Mouse (Mus musculus) lung, embryonic 16.5 days (tissue): ENCODE measurements around the gene Sox30. TPM values are rescaled to one million over a fixed set of nuclear protein-coding genes. Genes with fewer than 3 reads are reported as not detected.
A peak's percentile ranks its signal among the peaks of the same experiment; 100 is the strongest.

ENCODE experiments used
- ATAC-seq: fragments of 200-750 bp; cut with Nextera tagmentation; 2 replicates; pipeline ENCODE4 v1.8.0; 2017; ENCODE audit warnings: low read depth, mild to moderate bottlenecking, moderate library complexity
- H3K27ac ChIP-seq: fragments of 300-500 bp; sonication (generic); 2 replicates; pipeline ENCODE4 v1.5.1; 2014; ENCODE audit warnings: mild to moderate bottlenecking, control low read depth, low read length
- H3K27me3 ChIP-seq: fragments of 300-500 bp; sonication (generic); 2 replicates; pipeline ENCODE4 v1.6.1; 2014; ENCODE audit warnings: low read depth, low read length, mixed read lengths; ENCODE audit not compliant: control insufficient read depth, insufficient read depth
- H3K36me3 ChIP-seq: fragments of 300-500 bp; sonication (generic); 2 replicates; pipeline ENCODE4 v1.6.1; 2014; ENCODE audit warnings: low read length; ENCODE audit not compliant: control insufficient read depth, insufficient read depth
- H3K4me1 ChIP-seq: fragments of 300-500 bp; sonication (generic); replicated peaks from 2 replicates; pipeline ENCODE4 v1.6.1; 2014; ENCODE audit warnings: low read length, mixed read lengths; ENCODE audit not compliant: control insufficient read depth, insufficient read depth
- H3K4me2 ChIP-seq: fragments of 300-500 bp; sonication (generic); 2 replicates; pipeline ENCODE4 v1.6.1; 2014; ENCODE audit warnings: low read depth, low read length, control low read depth
- H3K4me3 ChIP-seq: fragments of 300-500 bp; sonication (generic); 2 replicates; pipeline ENCODE4 v1.5.1; 2014; ENCODE audit warnings: mild to moderate bottlenecking, low read length, control low read depth
- H3K9ac ChIP-seq: fragments of 300-500 bp; sonication (generic); 2 replicates; pipeline ENCODE4 v1.6.1; 2014; ENCODE audit warnings: low read length, control low read depth
- H3K9me3 ChIP-seq: fragments of 300-500 bp; sonication (generic); 2 replicates; pipeline ENCODE4 v1.6.1; 2016; ENCODE audit warnings: low read length; ENCODE audit not compliant: control insufficient read depth
- WGBS: fragments of 180-500 bp; shearing (Covaris S2); extraction: QIAGEN DNeasy Blood & Tissue Kit; methylation state at CpG from one replicate; pipeline ENCODE4 v1.1.7; 2014; 5-methylcytosine and 5-hydroxymethylcytosine counted together
- polyA plus RNA-seq: library from polyadenylated mRNA; unstranded; fragments of >200 nt; fragmentation: Nextera tagmentation; extraction: Ambion mirVana; gene quantifications from 2 replicates; pipeline ENCODE4 v1.2.1, GENCODE M21; 2015

Sox30 gene
- polyA plus RNA-seq, 1 experiment from 2014 or later, result 0.05 TPM

GRCm38 (mm10) chr11:45976061-45976460 is 4.0 kb upstream of the Sox30 start:
- no peaks in the 10 kb centered on the region; the same call in 1 of the 2 replicates for H3K27me3 ChIP-seq
- 71% methylated on average over 3 of the region's 3 CpGs for WGBS
- no peaks in the 10 kb centered on the region for H3K36me3 ChIP-seq
- no peak for ATAC-seq
- H3K4me3 ChIP-seq, result no peak overlapping the region
- no peak overlapping the region for H3K9ac ChIP-seq
- H3K4me1 ChIP-seq, result peaks cover 4% of the 10 kb centered on the region; the same call in 1 of the 2 replicates
- H3K4me2 ChIP-seq, result no peak overlapping the region
- H3K9me3 ChIP-seq, result peaks cover 6% of the 10 kb centered on the region; the same call in 1 of the 2 replicates
- H3K27ac ChIP-seq, result no peak overlapping the region

GRCm38 (mm10) chr11:45980893-45981253 is 763 bp downstream of the Sox30 start:
- H3K27me3 ChIP-seq, result no peaks in the 10 kb centered on the region; the same call in 1 of the 2 replicates
- WGBS, result 38% methylated on average over 19 of the region's 19 CpGs
- peak overlapping the region; percentile 94 for H3K4me2 ChIP-seq
- peaks cover 6% of the 10 kb centered on the region; the same call in 1 of the 2 replicates for H3K9me3 ChIP-seq
- peaks cover 4% of the 10 kb centered on the region; the same call in 1 of the 2 replicates for H3K4me1 ChIP-seq
- peak overlapping the region; percentile 66 for H3K4me3 ChIP-seq
- H3K27ac ChIP-seq, result no peak overlapping the region
- no peaks in the 10 kb centered on the region for H3K36me3 ChIP-seq
- ATAC-seq, result peak; percentile 36; the same call in 1 of the 2 replicates
- peak overlapping the region; percentile 87 for H3K9ac ChIP-seq

- WGBS, result under 1% methylated on average over 16 of the region's 16 CpGs
- Histone ChIP-seq H3K4me2 (peak overlapping the region; percentile 60), H3K4me3 (peak overlapping the region; percentile 40), H3K4me1 (peaks cover 3% of the 10 kb centered on the region; the same call in 1 of the 2 replicates), H3K27me3 (no peaks in the 10 kb centered on the region), H3K36me3 (no peaks in the 10 kb centered on the region), H3K27ac (no peak overlapping the region), H3K9me3 (no peaks in the 10 kb centered on the region), H3K9ac (0 out of 2 replicates have a peak overlapping the region, but pooled peaks have one; percentile 2)
- peak; percentile 83 for ATAC-seq
Measured at GRCm38 (mm10) chr11:45991604-45992003, 11.5 kb downstream of the Sox30 start.

- no peaks in the 10 kb centered on the region for H3K36me3 ChIP-seq
- H3K27ac ChIP-seq, result no peak overlapping the region
- no peak for ATAC-seq
- 48% methylated on average over 13 of the region's 13 CpGs for WGBS
- H3K9me3 ChIP-seq, result no peaks in the 10 kb centered on the region
- H3K4me3 ChIP-seq, result peak overlapping the region; percentile 40
- H3K4me1 ChIP-seq, result peaks cover 3% of the 10 kb centered on the region; the same call in 1 of the 2 replicates
- H3K4me2 ChIP-seq, result peak overlapping the region; percentile 60
- 0 out of 2 replicates have a peak overlapping the region, but pooled peaks have one; percentile 2 for H3K9ac ChIP-seq
- no peaks in the 10 kb centered on the region for H3K27me3 ChIP-seq
Measured at GRCm38 (mm10) chr11:45992087-45992486, 12.0 kb downstream of the Sox30 start.

GRCm38 (mm10) chr11:46016061-46016460 is 36.0 kb downstream of the Sox30 start:
- ATAC-seq, result no peak; the same call in 1 of the 2 replicates
- H3K4me3 ChIP-seq, result no peak overlapping the region
- no peaks in the 10 kb centered on the region for H3K36me3 ChIP-seq
- H3K9me3 ChIP-seq, result no peaks in the 10 kb centered on the region
- no peak overlapping the region for H3K9ac ChIP-seq
- H3K4me2 ChIP-seq, result no peak overlapping the region
- H3K27me3 ChIP-seq, result no peaks in the 10 kb centered on the region
- 13% methylated on average over 6 of the region's 6 CpGs for WGBS
- no peak overlapping the region for H3K27ac ChIP-seq
- H3K4me1 ChIP-seq, result no peaks in the 10 kb centered on the region; the same call in 1 of the 2 replicates

- no peaks in the 10 kb centered on the region for H3K9me3 ChIP-seq
- H3K27ac ChIP-seq, result no peak overlapping the region
- WGBS, result 70% methylated on average over 1 of the region's 1 CpGs
- no peak overlapping the region for H3K9ac ChIP-seq
- H3K4me3 ChIP-seq, result no peak overlapping the region
- H3K4me1 ChIP-seq, result no peaks in the 10 kb centered on the region; the same call in 1 of the 2 replicates
- H3K27me3 ChIP-seq, result no peaks in the 10 kb centered on the region
- H3K4me2 ChIP-seq, result no peak overlapping the region
- no peaks in the 10 kb centered on the region for H3K36me3 ChIP-seq
- ATAC-seq, result no peak
Measured at GRCm38 (mm10) chr11:46020246-46020645, 40.1 kb downstream of the Sox30 start.

GRCm38 (mm10) chr11:46021850-46022249 is 41.7 kb downstream of the Sox30 start:
- Histone ChIP-seq H3K27ac (no peak overlapping the region), H3K9me3 (no peaks in the 10 kb centered on the region)

GRCm38 (mm10) chr11:46022983-46023382 is 42.9 kb downstream of the Sox30 start:
- H3K4me2 ChIP-seq, result no peak overlapping the region
- no peak overlapping the region for H3K27ac ChIP-seq
- 67% methylated on average over 6 of the region's 6 CpGs for WGBS
- no peak for ATAC-seq
- H3K36me3 ChIP-seq, result no peaks in the 10 kb centered on the region
- no peaks in the 10 kb centered on the region for H3K9me3 ChIP-seq
- H3K4me1 ChIP-seq, result peaks cover 4% of the 10 kb centered on the region; the same call in 1 of the 2 replicates
- H3K27me3 ChIP-seq, result no peaks in the 10 kb centered on the region
- H3K9ac ChIP-seq, result no peak overlapping the region
- H3K4me3 ChIP-seq, result no peak overlapping the region

More at GRCm38 (mm10) chr11:46021850-46022249, 41.7 kb downstream of the Sox30 start:
- H3K27me3 ChIP-seq, result no peaks in the 10 kb centered on the region
- no peaks in the 10 kb centered on the region for H3K36me3 ChIP-seq
- peaks cover 4% of the 10 kb centered on the region; the same call in 1 of the 2 replicates for H3K4me1 ChIP-seq
- H3K4me3 ChIP-seq, result no peak overlapping the region
- ATAC-seq, result no peak
- H3K4me2 ChIP-seq, result no peak overlapping the region
- H3K9ac ChIP-seq, result no peak overlapping the region

GRCm38 (mm10) chr11:46025962-46026392 is 45.9 kb downstream of the Sox30 start:
- Histone ChIP-seq H3K27me3 (no peaks in the 10 kb centered on the region), H3K9me3 (no peaks in the 10 kb centered on the region), H3K9ac (no peak overlapping the region), H3K4me3 (no peak overlapping the region), H3K4me1 (peaks cover 4% of the 10 kb centered on the region; the same call in 1 of the 2 replicates), H3K27ac (no peak overlapping the region), H3K4me2 (no peak overlapping the region), H3K36me3 (no peaks in the 10 kb centered on the region)
- ATAC-seq, result peak; percentile 85
- 8% methylated on average over 7 of the region's 7 CpGs for WGBS
